Mouse (Mus musculus): ENCODE data around the gene 1110051M20Rik.

1110051M20Rik gene

DNA sequence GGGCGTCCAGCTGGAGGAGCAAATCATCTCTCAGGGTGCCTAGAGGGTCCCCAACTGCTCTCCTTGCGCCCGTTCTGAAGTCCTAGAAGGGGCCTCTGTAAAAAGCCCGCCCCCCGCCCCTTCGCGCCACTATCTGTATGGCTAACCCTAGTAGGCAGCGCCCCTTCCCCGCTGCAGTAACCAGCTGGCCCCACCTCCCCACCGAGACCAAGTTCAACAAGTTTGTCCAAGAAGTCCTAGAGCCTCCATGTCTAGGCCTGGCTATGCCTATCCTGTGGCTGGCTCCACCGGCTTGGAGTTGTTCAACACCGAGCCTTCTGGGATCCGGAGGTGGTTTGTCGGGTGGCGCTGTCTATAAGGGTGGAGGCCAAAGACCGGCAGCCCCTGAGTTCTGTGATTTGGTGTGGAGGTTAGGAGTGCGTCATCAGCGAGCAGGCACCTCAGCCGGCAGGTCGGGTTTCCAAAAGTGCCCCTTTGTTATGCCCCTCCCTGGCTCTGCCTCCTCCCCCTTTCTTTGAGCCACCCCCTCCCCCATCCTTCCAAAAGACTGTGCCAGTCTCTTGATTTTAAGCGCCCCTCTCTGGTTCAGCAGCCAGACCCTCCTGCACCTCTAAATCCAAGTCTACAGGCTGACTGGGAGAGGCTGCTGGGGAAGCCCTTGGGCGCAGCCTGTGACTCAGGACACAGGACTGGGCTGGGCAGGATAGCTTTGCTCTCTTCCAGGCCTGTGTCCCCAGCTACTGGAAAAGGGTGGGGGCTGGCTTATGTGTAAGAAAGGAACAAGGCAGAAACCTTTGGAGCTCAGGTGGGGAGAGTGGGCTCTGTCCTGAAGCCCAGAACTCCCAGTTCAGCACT, 187.2 kb downstream of the 1110051M20Rik start:
- DNase-seq: no peak

DNA sequence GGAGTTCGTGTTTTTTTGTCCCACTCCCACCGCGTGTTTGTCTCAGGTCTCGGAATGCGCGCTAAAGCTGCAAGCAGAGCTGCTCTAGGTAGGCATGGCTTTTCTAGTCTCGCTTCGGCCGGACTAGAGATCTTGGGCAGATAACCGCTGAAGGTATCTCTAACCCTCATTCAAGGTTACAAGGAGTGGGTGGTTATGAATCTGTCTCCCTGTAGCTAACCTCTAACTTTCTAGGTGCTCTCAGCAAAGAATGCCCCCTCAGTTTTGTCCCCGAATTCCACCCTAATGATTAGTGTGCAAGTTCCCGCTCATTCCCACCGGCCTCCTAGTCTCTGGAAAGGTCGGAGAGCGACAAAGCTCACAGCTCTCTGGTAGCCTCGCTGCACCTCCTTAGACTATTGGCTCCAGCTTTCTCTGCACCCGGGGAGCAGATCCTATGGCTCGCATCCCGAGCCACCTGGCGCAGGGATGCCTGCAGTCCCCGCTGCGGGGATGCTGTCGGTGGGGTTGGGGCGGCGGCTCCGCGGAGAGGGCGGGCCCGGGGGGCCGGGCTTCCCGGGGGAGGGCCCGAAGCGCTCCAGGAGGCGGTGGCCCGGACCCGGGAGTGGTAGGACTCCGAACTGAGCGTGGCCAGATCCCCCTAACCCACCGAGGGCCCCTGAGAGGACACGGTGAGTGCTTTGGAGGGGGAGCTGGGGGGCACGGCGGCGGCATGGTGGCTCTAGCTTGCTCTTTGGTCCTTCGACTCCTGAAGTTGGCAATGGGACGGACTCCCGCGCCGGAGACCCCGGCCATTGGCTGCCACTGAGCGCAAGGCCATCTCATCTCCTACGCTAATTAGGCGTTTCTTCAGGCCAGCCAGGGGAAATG, 188.0 kb downstream of the 1110051M20Rik start:
- peak in 1 of 2 experiments; percentile 52 for DNase-seq

DNA sequence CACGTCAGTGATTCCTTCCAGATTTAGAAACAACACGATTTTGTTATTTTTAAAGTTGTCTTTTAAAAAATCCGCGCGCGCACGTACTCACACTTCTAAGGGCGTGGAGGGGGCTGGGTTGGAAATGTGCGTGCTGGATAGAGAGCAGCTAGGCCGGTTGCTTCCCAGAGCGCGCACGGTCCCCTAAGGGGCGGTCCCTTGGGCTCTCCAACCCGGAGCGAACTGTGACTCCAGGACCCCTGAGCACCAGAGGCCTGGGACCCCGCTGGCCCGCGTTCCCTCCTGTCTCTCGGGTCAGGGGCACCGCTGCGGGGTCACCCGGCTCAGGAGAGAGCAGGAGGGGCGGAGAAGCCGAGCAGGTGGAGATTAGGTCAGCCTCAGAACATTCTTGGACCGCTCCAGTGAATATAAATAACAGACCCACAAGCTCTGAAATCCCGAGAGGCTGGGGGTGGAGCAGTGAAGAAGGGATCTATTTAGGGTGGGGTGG, 188.8 kb downstream of the 1110051M20Rik start, which contains the start of gene Pacsin3:
Gene Pacsin3 (plus strand): TSS at position 294 of the 490 bp plus-strand sequence.
- DNase-seq: no peak

DNA sequence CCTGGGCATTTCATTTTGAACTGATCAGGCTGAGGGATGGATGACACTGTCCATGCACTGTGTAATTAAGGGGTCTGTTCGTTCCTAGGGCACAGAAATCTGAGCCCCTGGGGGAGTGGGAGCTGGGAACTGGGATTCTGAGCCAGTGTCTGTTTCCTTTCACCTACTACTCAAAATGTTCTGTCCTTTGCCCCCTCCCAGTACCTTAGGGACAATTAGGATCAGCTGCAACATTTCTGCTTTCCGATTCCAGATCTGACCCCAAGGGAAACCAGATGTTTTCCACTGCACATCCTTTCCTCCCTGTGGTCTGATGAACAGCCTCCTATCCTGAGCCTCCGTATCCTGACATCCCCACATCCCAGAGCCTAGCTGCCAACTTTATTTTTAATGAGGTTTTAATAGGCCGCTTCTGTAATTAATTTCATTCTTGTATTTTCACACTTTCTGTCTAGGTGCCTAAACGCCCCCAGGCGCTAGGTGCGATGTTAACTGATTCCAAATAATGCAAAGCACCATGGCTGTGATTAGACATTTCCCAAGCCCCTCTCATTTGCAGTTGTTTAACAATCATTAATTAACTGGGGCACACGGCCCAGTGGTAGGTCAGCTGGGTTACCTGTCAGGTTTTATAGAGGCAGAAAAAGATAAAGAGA, 189.7 kb downstream of the 1110051M20Rik start:
- DNase-seq: no peak

DNA sequence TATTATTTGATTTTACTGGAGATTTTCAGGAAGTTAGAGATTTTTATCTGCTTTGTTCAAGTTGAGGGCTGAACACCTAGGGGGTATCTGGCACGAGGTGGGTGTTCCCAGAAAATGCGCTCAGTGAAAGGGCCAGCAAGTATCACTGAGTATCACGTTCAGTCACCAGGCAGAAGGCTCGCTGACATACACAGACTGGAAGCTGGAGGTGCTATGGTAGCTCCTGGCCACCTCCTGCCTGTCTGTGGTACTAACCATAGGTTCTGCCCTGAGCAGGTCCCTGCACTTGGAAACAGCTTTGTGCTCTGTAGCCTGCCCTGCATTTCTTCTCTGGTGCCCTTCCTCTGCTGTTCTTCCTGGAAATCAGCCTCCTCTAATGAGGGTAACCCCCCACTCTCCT, 192.0 kb downstream of the 1110051M20Rik start:
- DNase-seq: no peak

DNA sequence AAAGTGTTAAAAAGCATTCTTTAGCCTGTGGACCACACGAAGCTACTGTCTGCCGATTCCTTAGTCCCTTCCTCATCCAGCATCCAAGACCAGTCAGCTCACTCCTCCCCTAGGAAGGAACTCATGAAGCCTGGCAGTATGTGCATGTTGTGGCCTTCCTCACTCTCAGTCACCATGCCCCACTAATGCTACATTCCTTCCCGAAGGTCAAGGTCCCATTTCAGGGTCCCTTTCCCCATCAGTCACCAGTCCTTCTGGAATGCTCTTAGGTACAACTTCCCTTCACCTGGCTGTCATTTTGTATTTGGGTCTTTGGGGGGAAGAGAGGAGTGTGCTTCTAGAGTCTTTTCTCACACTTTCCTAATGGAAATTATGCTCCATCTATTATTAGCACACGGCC, 192.5 kb downstream of the 1110051M20Rik start:
- no peak for DNase-seq

DNA sequence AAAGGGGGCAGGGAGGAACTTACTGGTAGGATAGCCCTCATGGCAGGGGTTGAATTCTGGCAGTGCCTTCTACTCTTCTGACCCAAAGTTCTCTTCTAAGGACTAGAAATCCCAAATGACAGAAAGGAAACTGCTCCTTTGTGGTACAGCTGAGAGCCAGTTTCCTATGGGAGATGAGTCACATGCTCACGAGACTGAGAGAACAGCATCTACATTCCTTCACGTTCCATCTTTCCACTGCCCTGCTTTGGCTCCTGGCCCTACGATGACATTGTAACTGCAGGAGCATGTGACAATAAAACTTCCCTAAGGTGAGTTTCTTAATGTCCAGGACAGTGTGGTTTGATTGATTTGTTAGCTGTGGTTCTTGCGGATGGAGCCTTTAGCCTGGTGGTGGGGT, 196.1 kb downstream of the 1110051M20Rik start:
- DNase-seq: no peak

DNA sequence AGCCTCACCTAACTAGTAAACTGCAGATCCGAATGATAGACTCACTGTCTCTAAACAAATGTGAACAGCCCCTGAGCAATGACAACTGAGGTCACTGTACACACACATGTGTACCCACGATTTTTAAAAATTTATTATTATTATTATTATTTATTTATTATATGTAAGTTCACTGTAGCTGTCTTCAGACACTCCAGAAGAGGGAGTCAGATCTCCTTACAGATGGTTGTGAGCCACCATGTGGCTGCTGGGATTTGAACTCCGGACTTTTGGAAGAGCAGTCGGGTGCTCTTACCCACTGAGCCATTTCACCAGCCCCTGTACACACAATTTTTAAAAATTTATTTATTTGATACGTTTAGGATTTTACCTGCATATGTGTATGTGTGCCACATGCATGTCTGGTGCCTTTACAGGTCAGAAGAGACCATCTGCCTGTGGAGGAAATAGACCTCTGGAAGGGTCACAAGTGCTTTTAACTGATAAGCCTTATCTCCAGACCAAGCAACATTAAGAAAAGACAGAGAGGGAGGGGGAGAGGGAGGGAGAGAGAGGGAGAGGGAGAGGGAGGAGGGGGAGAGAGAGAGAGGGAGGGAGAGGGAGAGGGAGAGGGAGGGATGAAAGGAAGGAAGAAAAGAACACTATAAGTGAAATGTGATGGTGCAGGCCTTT, 199.8 kb downstream of the 1110051M20Rik start:
- no peak for DNase-seq

DNA sequence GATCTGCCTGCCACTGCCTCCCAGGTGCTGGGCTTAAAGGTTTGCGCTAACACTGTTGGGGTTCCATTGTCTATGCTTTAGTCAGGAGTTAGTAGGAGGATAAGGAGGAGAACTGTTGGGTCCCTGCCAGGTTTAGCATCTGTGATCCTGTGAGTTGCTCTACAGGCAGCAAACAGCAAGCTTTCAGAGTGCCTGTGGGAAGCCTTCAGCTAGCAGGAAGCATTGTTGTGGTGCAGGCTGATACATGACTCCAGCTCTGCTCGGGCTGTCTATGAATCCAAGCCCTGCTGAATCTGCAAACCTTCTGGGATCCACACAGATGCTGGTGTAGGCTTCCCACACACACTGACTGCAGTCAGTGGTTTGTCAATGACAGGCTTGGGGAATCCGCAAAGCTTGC, 201.1 kb downstream of the 1110051M20Rik start:
- DNase-seq: no peak

DNA sequence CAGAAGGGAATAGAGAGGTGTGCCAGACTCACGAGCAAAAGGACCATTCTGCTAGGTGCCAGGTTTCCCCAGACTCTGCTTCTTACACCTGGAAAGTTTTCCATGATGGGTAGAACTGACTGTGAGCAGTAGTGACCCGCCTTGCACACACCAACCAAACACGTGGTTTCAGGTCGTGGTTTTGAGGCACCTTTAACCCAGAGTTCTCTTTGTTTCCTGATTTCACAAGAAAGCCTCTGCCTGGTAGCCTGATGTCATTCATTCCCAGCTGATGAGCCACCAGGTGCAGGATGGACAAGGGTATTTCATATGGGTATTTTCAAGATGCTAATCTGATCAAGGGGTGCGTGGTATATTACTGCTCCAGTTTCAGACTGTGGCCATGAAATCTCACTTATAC, 202.0 kb downstream of the 1110051M20Rik start:
- DNase-seq: no peak

DNA sequence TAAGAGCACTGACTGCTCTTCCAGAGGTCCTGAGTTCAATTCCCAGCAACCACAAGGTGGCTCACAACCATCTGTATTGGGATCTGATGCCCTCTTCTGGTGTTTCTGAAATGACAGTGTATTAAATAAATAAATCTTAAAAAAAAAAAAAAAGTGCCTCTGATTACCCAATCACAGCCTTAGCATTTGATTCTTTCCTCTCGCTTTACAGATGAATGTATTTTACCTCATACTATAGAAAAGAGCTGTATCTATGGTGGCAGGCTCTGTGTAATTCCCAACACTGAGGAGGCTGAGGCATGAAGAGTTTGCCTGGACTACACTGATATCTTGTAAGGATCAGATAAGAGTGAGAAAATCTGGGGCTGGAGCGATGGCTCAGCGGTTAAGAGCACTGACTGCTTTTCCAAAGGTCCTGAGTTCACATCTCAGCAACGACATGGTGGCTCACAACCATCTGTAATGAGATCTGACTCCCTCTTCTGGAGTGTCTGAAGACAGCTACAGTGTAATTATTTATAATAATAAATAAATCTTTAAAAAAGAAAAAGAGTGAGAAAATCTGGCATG, 206.9 kb downstream of the 1110051M20Rik start:
- DNase-seq: peak in 1 of 2 experiments; percentile 10

DNA sequence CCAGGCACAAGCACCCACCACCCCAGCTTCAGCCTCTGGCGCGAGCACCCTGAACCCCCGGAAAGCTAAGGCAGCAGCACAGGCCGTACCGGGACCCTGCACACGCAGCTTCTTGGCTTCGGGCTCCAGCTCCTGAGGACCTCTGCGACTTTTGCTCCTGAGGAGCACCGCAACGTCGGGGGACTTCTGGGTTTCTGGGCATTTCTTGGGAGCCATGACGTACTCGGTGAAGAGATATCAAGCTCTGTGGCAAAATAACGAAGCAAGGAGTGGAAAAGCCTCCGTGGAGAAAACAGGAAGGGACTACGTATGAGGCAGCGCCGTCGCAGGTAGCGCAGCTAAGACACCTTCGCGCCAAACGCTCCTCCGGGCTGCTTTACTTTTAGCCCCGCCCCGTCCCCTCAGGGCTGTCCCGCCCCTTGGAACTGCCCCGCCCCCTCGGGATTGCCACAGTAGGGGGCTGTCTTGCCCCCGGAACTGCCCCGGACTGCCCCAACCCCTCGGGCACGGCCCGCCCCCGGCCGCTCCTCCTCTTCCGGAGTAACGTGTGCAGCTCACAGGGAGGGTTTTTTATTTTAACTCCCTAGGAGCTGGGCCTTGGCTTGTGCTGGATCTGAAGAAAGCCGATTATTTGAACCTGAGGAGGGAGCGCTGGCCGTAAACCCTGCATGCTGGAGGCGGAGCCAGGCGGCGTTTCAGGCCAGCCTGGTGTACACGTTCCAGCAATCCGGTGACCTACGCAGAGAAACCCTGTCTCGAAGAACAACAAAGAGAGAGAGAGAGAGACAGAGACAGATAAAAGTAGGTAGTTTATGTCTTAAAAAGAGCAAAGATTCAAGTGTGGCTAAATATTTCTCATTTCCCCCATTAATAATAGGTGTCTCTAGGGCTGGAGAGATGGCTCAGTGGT, 207.6 kb downstream of the 1110051M20Rik start, which contains the start of gene Ddb2:
Gene Ddb2 (minus strand): TSS at position 382 of the 910 bp plus-strand sequence.
- DNase-seq: peak; percentile 89 to 91

DNA sequence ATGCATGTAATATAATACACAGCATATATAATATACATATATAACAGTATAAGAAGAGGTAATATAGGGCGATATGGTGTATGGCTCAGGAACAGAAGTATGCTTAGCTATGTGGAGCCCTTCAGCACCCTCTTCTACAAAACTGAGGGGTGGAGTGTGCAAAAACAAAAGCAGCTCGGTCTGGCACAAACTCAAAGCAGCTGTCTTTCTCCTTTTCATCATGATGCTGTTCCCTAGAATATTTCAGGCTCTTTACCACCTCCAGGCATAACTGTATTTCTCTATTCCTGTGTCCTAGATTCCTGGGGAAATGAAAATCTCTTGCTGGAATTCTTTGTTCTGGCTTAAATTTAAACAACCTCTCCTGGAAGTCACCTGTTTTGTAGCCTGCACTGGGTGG, 214.8 kb downstream of the 1110051M20Rik start:
- no peak for DNase-seq

All from spleen, adult 18-20 months (tissue).